Mouse (Mus musculus) cerebellum, adult 9-11 months (tissue): ENCODE measurements around the gene Rap1b.

Source experiments
- DNase-seq: peaks from one replicate; pipeline ENCODE4 v3.0.0; 2022

Gene Rap1b

GRCm38 (mm10) chr10:117856001-117856720, 10.3 kb upstream of the Rap1b start:
- no peak for DNase-seq

DNA sequence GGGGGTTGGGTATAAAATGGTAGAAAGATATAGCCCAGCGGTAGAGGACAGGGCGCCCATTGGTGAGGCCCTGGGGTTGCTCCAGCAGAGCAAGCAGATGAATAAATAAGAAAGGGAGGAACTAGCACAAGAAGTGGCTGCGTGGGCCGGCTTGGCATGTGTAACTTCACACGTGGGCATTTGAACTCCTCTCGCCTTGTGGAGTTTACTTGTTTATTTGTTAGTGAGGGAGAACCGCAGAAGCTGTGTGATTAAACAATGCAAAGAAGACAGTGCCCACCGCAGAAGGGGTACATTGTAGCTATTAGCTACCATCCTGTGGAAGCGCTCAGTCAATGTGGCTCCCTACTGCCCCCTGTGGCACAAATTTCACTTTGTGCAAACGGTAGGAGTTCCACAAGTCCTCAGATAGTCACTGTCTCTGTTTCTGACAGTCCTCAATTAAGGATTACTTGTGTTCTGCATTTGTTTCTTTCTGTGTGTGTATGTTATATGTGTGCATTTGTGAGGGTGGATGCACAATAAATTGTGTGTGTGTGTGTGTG, 6.9 kb upstream of the Rap1b start:
- DNase-seq = no peak

- no peak for DNase-seq
Measured at GRCm38 (mm10) chr10:117848981-117849380, 3.1 kb upstream of the Rap1b start.

GRCm38 (mm10) chr10:117846796-117847195, 961 bp upstream of the Rap1b start:
- peak; percentile 32 for DNase-seq

DNA sequence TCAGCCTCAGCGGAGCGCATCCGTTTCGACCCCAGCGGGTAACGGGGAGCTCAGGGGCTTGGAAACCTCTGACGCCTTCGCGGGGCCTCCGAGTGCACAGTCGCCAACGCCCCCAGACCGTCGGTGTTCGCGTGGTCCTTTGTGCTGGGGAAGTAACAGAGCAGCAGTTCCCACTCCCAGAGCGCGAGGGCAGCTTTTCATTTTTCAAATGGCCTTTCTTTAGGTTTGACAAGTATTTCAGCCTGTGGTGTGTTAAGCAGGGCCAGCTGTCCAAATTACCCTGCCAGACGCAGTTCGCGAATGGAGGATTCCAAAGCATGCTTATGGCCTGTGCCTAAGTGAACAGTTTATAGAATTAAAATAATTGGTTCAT, 411 bp upstream of the Rap1b start:
- no peak for DNase-seq

DNA sequence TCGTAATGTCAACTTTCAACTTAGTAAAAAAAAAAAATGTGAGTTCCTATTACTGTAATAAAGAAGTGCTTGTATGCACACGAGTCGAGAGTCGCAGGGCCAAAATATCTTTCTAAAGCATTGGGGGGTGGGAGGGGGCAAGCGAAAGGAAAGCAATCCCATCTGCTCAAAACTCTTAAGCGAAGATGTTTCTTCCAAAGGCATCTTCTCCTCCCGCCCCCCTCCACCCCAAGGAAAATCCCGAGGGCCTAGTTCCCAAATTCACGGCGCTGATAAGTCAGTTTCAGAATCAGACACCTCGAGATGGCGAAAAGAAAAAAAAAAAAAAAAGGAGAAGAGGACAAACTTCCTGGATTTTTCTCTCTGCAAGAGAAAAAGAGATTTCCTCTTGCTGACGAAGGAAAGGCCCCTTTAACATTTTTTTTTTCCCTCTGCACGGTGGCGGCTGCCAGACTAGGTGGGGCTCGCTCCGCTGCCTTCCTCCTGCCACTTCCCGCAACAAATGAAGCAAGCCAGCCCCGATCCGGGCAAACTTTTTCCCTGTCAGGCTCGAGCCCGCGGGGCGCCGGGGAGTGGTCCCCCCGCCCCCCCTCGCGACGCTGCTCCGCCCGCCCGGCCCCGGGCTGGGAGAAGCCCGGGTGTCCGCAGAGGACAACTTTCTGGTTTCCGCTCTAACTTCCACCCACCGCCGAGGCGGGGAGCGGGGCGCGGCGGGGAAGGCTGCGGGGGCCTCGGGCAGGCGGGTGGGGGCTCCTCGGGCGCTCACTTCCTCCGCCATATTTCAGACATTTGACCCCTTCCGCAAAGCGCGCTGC, 846 bp downstream of the Rap1b start:
- peak; percentile 61 for DNase-seq

DNA sequence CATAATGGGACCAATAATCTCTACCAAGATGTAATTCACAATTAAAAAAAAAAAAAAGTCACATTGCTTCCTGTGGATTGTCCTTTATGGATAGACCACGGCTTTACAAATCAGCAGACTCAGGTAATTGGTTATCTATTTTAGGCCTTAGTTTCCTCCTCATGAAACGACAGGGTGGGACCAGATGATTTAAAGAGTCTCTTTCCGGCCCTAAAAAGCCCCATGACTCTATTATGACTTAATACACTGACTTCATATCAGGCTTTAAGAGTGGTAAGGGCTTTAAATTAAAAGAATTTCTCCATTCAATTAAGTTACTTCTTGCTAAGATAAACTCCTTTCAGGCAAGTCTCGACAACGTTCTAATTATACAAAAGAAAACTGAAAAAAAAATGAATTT, 1.6 kb downstream of the Rap1b start:
- no peak for DNase-seq

- no peak for DNase-seq
Measured at GRCm38 (mm10) chr10:117843690-117844089, 2.1 kb downstream of the Rap1b start.

DNA sequence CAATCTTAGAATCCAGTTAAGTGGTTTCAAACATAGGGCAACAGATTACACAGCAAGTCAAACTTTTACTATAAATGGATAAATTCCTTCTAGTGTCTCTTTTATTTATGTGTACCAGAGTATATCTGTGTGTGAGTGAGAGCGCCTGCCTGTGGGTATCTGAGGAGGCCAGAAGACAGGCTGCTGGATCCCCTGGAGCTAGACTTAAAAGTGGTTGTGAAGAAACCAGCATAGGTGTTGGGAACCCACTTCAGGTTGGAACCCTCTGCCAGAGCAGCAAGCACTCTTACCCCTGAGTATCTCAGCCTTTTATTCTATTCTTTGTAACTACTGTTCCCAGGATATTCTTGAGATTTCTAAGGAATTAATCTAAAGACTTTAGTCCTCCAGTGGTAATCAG, 4.1 kb downstream of the Rap1b start:
- DNase-seq = no peak

GRCm38 (mm10) chr10:117840431-117840995, 5.3 kb downstream of the Rap1b start:
- DNase-seq = no peak

- DNase-seq = no peak
Measured at GRCm38 (mm10) chr10:117839737-117840136, 6.1 kb downstream of the Rap1b start.

DNA sequence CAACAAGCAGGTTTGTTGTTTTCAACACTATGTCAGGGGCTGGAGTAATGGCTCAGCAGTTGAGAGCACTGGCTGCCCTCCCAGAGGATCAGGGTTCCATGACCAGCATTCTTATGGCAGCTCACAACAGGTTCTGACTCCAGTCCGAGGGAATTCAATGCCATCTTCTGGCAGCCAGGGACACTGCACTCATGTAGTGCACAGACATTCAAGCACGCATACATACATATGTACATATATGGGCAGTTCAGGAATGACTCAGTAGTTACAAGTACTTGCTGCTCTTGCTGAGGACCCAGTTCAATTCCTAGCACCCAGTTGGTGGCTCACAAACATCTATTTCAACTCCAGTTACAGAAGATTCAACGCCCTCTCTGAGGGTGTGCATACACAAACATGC, 6.9 kb downstream of the Rap1b start:
- no peak for DNase-seq

DNA sequence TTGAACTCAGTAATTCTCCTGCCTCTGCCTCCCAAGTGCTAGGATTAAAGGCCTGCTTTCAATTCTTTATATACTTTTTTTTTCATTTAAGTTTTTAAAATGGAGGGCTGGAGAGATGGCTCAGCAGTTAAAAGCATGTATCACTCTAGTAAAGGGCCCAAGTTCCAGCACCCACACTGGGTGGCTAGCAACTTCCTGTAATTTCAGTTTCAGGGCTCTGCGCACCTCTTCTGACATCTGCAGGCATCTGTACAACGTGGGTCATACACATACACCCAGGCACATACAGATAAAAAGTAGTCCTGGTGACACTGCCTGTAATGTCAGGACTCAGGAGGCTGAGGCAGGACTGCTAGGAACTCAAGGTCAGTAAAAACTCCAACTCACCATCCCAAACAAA, 9.5 kb downstream of the Rap1b start:
- no peak for DNase-seq

DNA sequence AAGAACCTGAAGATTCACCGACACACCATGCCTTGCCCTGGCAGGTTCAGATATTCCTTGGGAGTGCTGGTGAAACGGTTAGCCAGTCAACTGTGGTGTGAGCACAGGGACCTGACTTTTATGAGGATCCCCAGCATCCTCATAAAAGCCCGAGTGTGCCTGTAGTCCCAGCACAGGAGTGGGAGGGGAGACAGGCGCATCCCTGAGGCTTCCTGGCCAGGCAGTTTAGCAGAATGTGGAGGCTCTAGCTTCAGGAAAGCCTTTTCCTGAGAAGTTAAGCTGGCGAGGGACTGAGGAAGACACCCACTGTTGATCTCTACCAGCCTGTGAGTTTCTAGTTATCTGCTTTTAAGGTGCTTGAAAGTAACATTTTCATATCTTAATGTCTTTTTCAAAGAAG, 10.4 kb downstream of the Rap1b start:
- no peak for DNase-seq

GRCm38 (mm10) chr10:117830797-117831196, 15.0 kb downstream of the Rap1b start:
- no peak for DNase-seq

DNA sequence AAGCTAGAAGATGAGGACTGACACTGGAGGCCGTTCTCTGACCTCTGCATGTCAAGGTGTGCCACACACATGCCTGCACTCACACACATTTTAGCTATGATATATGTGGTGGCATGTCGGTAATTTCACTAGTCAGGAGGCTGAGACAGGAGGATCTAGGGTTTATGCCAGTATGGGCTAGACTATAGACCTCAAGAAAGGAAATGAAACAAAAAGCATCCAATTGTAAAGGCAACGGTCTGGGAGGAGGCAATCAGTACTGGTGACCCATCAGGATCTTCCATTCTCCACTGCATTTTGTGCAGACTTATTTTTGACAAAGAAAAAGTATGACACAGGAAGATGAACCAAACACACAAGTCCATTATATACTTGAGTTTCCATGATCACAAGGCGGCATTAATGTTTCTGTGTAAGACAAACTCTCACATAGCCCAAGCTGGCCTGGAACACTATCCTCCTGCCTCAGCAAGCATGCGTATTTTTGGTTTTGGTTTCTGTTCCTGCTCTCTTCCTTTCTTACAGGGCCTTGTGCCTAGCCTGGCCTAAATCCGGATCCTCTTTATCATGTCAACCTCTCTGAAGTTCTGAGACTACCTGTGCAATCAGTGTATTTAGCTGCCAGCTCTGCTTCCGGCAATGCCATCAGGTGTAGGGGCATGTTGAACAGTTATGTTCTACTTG, 16.2 kb downstream of the Rap1b start:
- no peak for DNase-seq

DNA sequence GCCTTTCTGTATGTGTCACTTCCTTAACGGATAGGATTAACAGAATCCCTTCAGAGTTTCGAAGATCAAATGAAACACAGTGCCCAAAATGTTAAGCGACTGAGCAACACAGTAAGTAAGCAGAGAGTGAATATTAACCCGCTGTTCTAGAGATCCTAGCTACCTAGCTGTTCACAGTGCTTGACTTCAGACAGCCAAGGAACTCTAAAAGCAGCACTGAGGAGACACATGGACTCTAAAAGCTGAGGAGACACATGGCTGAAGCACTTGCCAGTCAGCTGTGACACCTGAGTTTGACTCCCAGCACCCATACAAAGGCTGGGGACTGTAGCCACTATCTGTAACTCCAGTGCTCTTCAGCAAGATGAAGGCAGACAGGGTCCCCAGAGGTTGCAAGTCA, 16.8 kb downstream of the Rap1b start:
- no peak for DNase-seq

GRCm38 (mm10) chr10:117828536-117828935, 17.3 kb downstream of the Rap1b start:
- DNase-seq = no peak

- DNase-seq = no peak
Measured at GRCm38 (mm10) chr10:117824647-117825046, 21.2 kb downstream of the Rap1b start.

DNA sequence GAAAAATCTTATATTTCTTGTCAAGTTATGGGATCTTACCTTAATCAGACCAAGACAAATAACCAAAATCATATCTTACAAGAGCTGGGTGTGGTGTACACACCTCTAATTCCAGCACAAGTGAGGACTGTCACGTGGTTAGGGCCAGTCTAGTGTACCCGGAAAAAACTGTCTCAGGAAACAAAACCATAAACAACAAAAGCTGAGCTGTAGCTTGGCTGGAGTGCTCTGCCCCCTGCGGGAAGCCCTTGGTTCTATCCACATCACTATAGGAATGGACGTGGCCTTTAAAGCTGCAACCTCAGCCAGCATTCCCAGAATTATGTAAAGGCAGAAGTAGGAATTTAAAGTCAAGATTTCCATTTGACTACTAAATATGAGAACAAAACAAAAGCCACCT, 21.7 kb downstream of the Rap1b start:
- DNase-seq = no peak

GRCm38 (mm10) chr10:117823321-117823720, 22.5 kb downstream of the Rap1b start:
- no peak for DNase-seq

DNA sequence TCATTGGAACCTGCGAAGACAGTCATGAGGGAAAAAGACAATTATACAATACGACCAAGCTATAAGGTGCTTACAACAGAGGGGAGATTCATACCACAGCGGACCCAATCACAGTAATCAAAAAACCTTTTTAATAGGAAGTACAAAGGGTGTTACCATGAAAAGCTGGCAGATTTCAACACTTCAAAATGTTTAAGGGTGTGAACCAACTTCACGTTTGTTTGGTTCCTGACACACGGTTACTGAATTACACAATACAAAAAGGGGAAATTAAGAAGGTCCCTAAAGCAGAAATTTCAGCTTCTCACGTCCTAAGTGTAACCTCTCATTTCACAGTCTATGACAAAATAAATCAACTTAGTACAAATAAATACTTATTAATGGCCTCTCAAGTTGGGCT, 27.2 kb downstream of the Rap1b start:
- no peak for DNase-seq

DNA sequence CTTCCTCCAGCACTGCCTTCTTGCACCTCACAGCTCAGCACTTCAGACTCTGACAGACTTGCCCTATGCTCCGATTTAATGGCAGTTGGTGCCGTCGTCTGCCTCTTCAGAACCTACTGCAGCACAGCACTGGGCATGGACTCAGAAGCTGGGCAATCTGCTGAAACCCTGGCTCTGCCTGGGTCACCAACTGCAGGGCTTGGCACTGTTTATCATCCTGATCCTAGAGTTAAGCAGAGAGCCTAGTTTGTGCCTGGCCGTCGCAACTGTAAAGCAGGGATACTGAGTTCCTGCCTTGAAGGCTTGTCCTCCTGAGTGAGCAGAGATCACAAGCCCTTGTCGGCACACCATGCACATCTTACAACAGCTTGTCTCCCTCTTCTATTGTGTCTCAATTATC, 29.1 kb downstream of the Rap1b start:
- no peak for DNase-seq
